Comparison of ENCODE assay signal across 20 mouse cellular contexts in the genomic region with DNA sequence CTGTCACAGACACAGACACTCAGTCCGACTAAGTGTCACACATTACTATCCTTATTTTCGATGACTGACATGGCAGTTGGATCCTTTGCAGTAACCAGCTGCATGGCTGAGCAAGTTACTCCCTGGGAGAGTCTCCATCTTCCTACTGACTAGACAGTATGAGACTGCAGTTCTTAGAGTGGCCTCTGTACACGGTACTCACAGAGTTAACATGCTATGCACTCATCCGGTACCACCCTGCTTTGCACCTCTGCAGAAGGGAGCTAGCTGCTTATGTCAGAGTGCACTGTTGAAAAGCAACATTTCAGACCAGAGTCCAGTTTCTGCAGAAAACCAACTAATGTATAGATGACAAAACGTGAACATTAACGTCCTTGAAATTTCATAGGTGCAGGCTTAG. TPM values are rescaled to one million over a fixed set of nuclear protein-coding genes. Genes with fewer than 3 reads are reported as not detected.
DNase-seq lines count a peak whose midpoint lies in the region; ATAC-seq and TF ChIP-seq lines count a peak whose summit lies in the region.
"Had no signal": no experiment of that assay in that cellular context is flagged by ENCODE, and none has a peak within 500 bp of the region (broad histone marks: within the 10 kb centered on the region; RNA-seq: fewer than 3 reads in every experiment).

No protein-coding gene starts in this region.

- 75% methylated on average over 6 of the region's 6 CpGs for WGBS in hindbrain, postnatal 0 days
- 82% methylated on average over 6 of the region's 6 CpGs for WGBS in hindbrain, embryonic 14.5 days
- 48% methylated on average over 6 of the region's 6 CpGs for WGBS in lung, embryonic 14.5 days
- WGBS in lung, adult 2 months: 66% methylated on average over 6 of the region's 6 CpGs
- 55% methylated on average over 6 of the region's 6 CpGs for WGBS in limb, embryonic 14.5 days
- 94% methylated on average over 6 of the region's 6 CpGs for WGBS in thymus, adult 2 months

- H3K9me3 ChIP-seq in hindbrain, postnatal 0 days (ENCODE audit: low read length): 0 out of 2 replicates have a peak, but pooled peaks cover 2% of the 10 kb centered on the region
- no peaks in the 10 kb centered on the region for H3K9me3 ChIP-seq in hindbrain, embryonic 14.5 days (ENCODE audit: control insufficient read depth, low read length)
- no peaks in the 10 kb centered on the region for H3K9me3 ChIP-seq in lung, embryonic 14.5 days (ENCODE audit: low read depth, low read length)
- H3K9me3 ChIP-seq in limb, embryonic 14.5 days (ENCODE audit: control insufficient read depth, low read length): no peaks in the 10 kb centered on the region
- H3K9me3 ChIP-seq: embryonic facial prominence, embryonic 15.5 days; G1E; heart, embryonic 10.5 days; hindbrain, embryonic 12.5 days; liver, embryonic 13.5 days had no signal

- no peak; the same call in 1 of the 2 replicates for TF ChIP-seq CTCF in hindbrain, postnatal 0 days (IDR thresholded peaks at IDR 0.05; ENCODE audit: low read depth)
- no peak for TF ChIP-seq CTCF in lung, embryonic 14.5 days (IDR thresholded peaks at IDR 0.05; ENCODE audit: low read depth)
- TF ChIP-seq CTCF in lung, adult 2 months (IDR thresholded peaks at IDR 0.05; ENCODE audit: insufficient read depth, low read length): no peak
- TF ChIP-seq CTCF in thymus, adult 2 months (IDR thresholded peaks at IDR 0.05; ENCODE audit: borderline replicate concordance, control insufficient read depth, extremely low read depth, insufficient read depth, low read length, poor library complexity): no peak

- H3K9ac ChIP-seq in hindbrain, postnatal 0 days (replicated peaks; ENCODE audit: low read length): no peak overlapping the region
- H3K9ac ChIP-seq in hindbrain, embryonic 14.5 days: no peak overlapping the region
- no peak overlapping the region for H3K9ac ChIP-seq in lung, embryonic 14.5 days
- no peak overlapping the region for H3K9ac ChIP-seq in limb, embryonic 14.5 days (ENCODE audit: low read depth, low read length, severe bottlenecking)
- H3K9ac ChIP-seq: embryonic facial prominence, embryonic 15.5 days; hindbrain, embryonic 12.5 days; liver, embryonic 13.5 days had no signal

- H3K27me3 ChIP-seq in hindbrain, postnatal 0 days (ENCODE audit: insufficient read depth, low read length): no peaks in the 10 kb centered on the region
- H3K27me3 ChIP-seq in hindbrain, embryonic 14.5 days (ENCODE audit: control insufficient read depth, insufficient read depth, low read length): no peaks in the 10 kb centered on the region
- no peaks in the 10 kb centered on the region for H3K27me3 ChIP-seq in lung, embryonic 14.5 days (ENCODE audit: insufficient read depth, low read length)
- H3K27me3 ChIP-seq in limb, embryonic 14.5 days (ENCODE audit: control insufficient read depth, insufficient read depth, low read length): no peaks in the 10 kb centered on the region
- H3K27me3 ChIP-seq in thymus, adult 2 months (ENCODE audit: control insufficient read depth, insufficient read depth, low read length): no peaks in the 10 kb centered on the region
- H3K27me3 ChIP-seq: embryonic facial prominence, embryonic 15.5 days; hindbrain, embryonic 12.5 days; liver, embryonic 13.5 days had no signal

- H3K4me1 ChIP-seq in hindbrain, postnatal 0 days (ENCODE audit: insufficient read depth, low read length): no peaks in the 10 kb centered on the region
- no peaks in the 10 kb centered on the region for H3K4me1 ChIP-seq in hindbrain, embryonic 14.5 days (replicated peaks; ENCODE audit: control insufficient read depth, insufficient read depth, low read length)
- no peaks in the 10 kb centered on the region; the same call in 1 of the 2 replicates for H3K4me1 ChIP-seq in lung, embryonic 14.5 days (ENCODE audit: insufficient read depth)
- H3K4me1 ChIP-seq in lung, adult 2 months (ENCODE audit: control insufficient read depth, insufficient read depth, low read length): no peaks in the 10 kb centered on the region; the same call in 1 of the 2 replicates
- peaks cover 20% of the 10 kb centered on the region for H3K4me1 ChIP-seq in limb, embryonic 14.5 days (ENCODE audit: control insufficient read depth, insufficient read depth, low read length)
- H3K4me1 ChIP-seq in thymus, adult 2 months (replicated peaks; ENCODE audit: control insufficient read depth, insufficient read depth, low read length): peaks cover 9% of the 10 kb centered on the region
- H3K4me1 ChIP-seq: heart, embryonic 10.5 days; hindbrain, embryonic 12.5 days had no signal

- no peak overlapping the region for H3K4me3 ChIP-seq in hindbrain, postnatal 0 days (ENCODE audit: low read length)
- no peak overlapping the region for H3K4me3 ChIP-seq in hindbrain, embryonic 14.5 days (replicated peaks; ENCODE audit: low read length)
- H3K4me3 ChIP-seq in lung, embryonic 14.5 days (ENCODE audit: low read depth, low read length): no peak overlapping the region
- H3K4me3 ChIP-seq in lung, adult 2 months (replicated peaks; ENCODE audit: extremely low read depth, low read depth, low read length): no peak overlapping the region
- H3K4me3 ChIP-seq in limb, embryonic 14.5 days (replicated peaks; ENCODE audit: low read length): no peak overlapping the region
- no peak overlapping the region for H3K4me3 ChIP-seq in thymus, adult 2 months (ENCODE audit: control insufficient read depth, insufficient read depth, low read length)
- H3K4me3 ChIP-seq: embryonic facial prominence, embryonic 15.5 days; heart, embryonic 10.5 days; hindbrain, embryonic 12.5 days; liver, embryonic 13.5 days had no signal

- 0 out of 2 replicates have a peak, but pooled peaks have one; percentile 51 for ATAC-seq in hindbrain, postnatal 0 days
- ATAC-seq in hindbrain, embryonic 14.5 days (ENCODE audit: low FRiP score): no peak
- ATAC-seq in lung, embryonic 14.5 days (ENCODE audit: insufficient read depth): peak; percentile 77; the same call in 1 of the 2 replicates
- ATAC-seq in limb, embryonic 14.5 days (ENCODE audit: low FRiP score, low read depth): peak; percentile 23; the same call in 1 of the 2 replicates

- H3K27ac ChIP-seq in hindbrain, postnatal 0 days: no peak overlapping the region
- no peak overlapping the region for H3K27ac ChIP-seq in hindbrain, embryonic 14.5 days
- peak overlapping the region; percentile 31; the same call in 1 of the 2 replicates for H3K27ac ChIP-seq in lung, embryonic 14.5 days (ENCODE audit: low read depth)
- no peak overlapping the region for H3K27ac ChIP-seq in limb, embryonic 14.5 days (replicated peaks; ENCODE audit: low read depth, low read length)
- no peak overlapping the region for H3K27ac ChIP-seq in thymus, adult 2 months (ENCODE audit: control insufficient read depth, insufficient read depth, low read length)
- H3K27ac ChIP-seq: embryonic facial prominence, embryonic 15.5 days; heart, embryonic 10.5 days; hindbrain, embryonic 12.5 days; liver, embryonic 13.5 days; macrophage had no signal

- no peak overlapping the region for H3K4me2 ChIP-seq in hindbrain, postnatal 0 days (ENCODE audit: low read depth, low read length)
- no peak overlapping the region for H3K4me2 ChIP-seq in hindbrain, embryonic 14.5 days (replicated peaks)
- H3K4me2 ChIP-seq in lung, embryonic 14.5 days: no peak overlapping the region
- H3K4me2 ChIP-seq in limb, embryonic 14.5 days (replicated peaks; ENCODE audit: low read depth, low read length, severe bottlenecking): no peak overlapping the region
- H3K4me2 ChIP-seq: embryonic facial prominence, embryonic 15.5 days; hindbrain, embryonic 12.5 days; liver, embryonic 13.5 days; midbrain, embryonic 11.5 days had no signal

- no peak for TF ChIP-seq POLR2A in lung, adult 2 months (IDR thresholded peaks at IDR 0.05; ENCODE audit: borderline replicate concordance, extremely low read depth, low read depth, low read length)
- no peak for TF ChIP-seq POLR2A in limb, embryonic 14.5 days (IDR thresholded peaks at IDR 0.05; ENCODE audit: borderline replicate concordance, extremely low read depth, insufficient read depth, insufficient read length)
- TF ChIP-seq POLR2A in thymus, adult 2 months (IDR thresholded peaks at IDR 0.05; ENCODE audit: control insufficient read depth, extremely low read depth, insufficient read depth, low read length, poor library complexity): no peak

- DNase-seq in hindbrain, postnatal 0 days (ENCODE audit: low spot score): no peak
- no peak for DNase-seq in hindbrain, embryonic 14.5 days (ENCODE audit: low spot score)
- peak; percentile 18 for DNase-seq in lung, embryonic 14.5 days
- DNase-seq in lung, adult 2 months: no peak
- no peak for DNase-seq in limb, embryonic 14.5 days (ENCODE audit: low spot score)
- DNase-seq in gastrocnemius, adult 8-10 months (ENCODE audit: low spot score in 2 of 2): no peak
- DNase-seq in urinary bladder, adult 18-20 months (ENCODE audit: low spot score in 2 of 2): no peak
- no peak for DNase-seq in thymus, adult 2 months
- DNase-seq: cerebellum, adult 8-10 months; heart, postnatal 10 days; kidney, adult 2 months; liver, embryonic 13.5 days; retina, postnatal 1 day; thymus, postnatal 4 days had no signal

- no peaks in the 10 kb centered on the region for H3K36me3 ChIP-seq in hindbrain, postnatal 0 days (ENCODE audit: insufficient read depth, low read length)
- no peaks in the 10 kb centered on the region for H3K36me3 ChIP-seq in hindbrain, embryonic 14.5 days (replicated peaks; ENCODE audit: control insufficient read depth, insufficient read depth)
- peaks cover 10% of the 10 kb centered on the region; the same call in 1 of the 2 replicates for H3K36me3 ChIP-seq in lung, embryonic 14.5 days (ENCODE audit: insufficient read depth)
- 0 out of 2 replicates have a peak, but pooled peaks cover 3% of the 10 kb centered on the region for H3K36me3 ChIP-seq in limb, embryonic 14.5 days (ENCODE audit: control insufficient read depth, insufficient read depth, low read length)
- peaks cover 3% of the 10 kb centered on the region for H3K36me3 ChIP-seq in thymus, adult 2 months (ENCODE audit: control insufficient read depth, insufficient read depth, low read length)
- H3K36me3 ChIP-seq: embryonic facial prominence, embryonic 15.5 days had no signal

RNA-seq across cellular contexts. Expression of gene Zfp36l2, which starts 56.0 kb away (rescaled TPM):
- 13.3 and 16.7 TPM in 2 replicates for total RNA-seq in hindbrain, postnatal 0 days (2014; rRNA removed)
- 5.4 and 5.5 TPM in 2 replicates for polyA plus RNA-seq in hindbrain, postnatal 0 days (2015; fragmentation: Nextera tagmentation; extraction: Ambion mirVana)
- 6.8 and 7.9 TPM in 2 replicates for polyA plus RNA-seq in hindbrain, embryonic 14.5 days (2014; fragmentation: Nextera tagmentation; extraction: Ambion mirVana)
- polyA plus RNA-seq in lung, embryonic 14.5 days (2014; fragmentation: Nextera tagmentation; extraction: Ambion mirVana): 20.8 and 21.9 TPM in 2 replicates
- 101 and 187 TPM in 2 replicates for polyA plus RNA-seq in lung, adult 2 months (2012; rRNA removed)
- polyA plus RNA-seq in limb, embryonic 14.5 days (2012; rRNA removed): 80.1 and 113 TPM in 2 replicates
- polyA plus RNA-seq in limb, embryonic 14.5 days (2014; fragmentation: Nextera tagmentation; extraction: Ambion mirVana): 30.9 and 32.6 TPM in 2 replicates
- 10 to 100 TPM in 1 of 4 experiments, 1 to 10 TPM in 3; 5.1 to 10.3 (median 7.5) TPM for total RNA-seq in gastrocnemius, adult 8-10 months (2022)
- 182 and 287 TPM in 2 replicates for polyA plus RNA-seq in thymus, adult 2 months (2012; rRNA removed)
